Mouse (Mus musculus) T-cell, adult 2 months (primary cell): ENCODE measurements around the gene Rb1.
A peak's percentile ranks its signal among the peaks of the same experiment; 100 is the strongest.

Source experiments
- DNase-seq: peaks from one replicate; pipeline ENCODE4 v3.0.0; 2022; ENCODE audit warnings: low spot score

The Rb1 gene

DNA sequence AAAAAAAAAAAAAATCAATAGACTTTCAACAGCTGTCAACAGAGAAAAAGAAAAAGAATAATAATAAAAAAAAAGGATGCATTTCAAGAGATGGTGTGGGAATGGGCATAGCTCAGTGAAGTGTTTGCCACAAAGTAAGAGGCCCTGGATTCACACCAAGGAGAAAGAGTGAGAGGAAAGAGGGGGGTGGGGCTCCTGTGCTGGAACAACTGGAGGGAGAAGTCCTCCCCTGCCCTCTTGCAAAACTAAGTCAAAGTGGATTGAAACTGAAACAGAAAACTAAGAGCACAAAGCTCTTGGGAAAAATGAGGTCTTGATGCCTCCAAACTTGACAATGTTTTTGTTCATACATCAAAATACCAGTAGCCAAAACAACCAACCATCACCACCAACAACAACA lies 116.4 kb downstream of the Rb1 start:
- DNase-seq: no peak

DNA sequence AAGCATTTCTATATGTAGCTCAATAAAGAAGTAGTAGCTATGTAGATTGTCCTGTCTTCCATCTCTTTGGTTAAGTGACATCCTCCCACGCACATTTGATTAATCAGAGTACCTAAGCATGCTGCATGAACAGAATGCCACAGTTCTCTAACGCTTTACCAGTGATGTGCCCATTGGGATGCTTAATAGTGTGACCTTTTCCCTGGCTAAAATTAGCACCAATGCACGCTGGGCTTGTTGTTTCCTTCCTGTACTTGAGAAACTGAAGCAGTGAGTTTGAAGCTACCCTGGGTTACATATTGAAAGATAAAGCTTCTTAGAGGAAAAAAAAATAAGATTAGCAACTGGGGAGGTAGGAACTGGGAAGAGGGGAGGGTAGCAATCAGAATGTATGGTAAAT lies 121.6 kb downstream of the Rb1 start:
- DNase-seq: no peak

DNA sequence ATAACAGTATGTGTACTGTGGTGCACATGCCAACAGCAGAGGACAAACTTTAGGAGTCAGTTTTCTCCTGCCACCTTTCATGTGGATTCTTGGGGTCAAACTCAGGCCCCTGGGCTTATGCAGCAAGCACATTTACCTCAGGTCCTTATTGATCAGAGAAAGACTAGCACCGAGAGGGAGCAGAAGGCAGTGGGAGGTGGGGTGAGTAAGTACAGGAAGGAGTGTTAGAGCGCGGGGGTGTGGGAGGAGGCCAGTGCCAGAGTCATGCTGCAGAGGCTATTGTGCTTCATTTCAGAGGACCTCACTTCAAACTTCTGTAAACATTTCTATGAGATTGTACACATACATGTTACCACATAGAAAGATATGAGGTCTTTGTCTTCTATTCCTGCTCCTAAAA lies 124.2 kb downstream of the Rb1 start:
- DNase-seq: no peak

DNA sequence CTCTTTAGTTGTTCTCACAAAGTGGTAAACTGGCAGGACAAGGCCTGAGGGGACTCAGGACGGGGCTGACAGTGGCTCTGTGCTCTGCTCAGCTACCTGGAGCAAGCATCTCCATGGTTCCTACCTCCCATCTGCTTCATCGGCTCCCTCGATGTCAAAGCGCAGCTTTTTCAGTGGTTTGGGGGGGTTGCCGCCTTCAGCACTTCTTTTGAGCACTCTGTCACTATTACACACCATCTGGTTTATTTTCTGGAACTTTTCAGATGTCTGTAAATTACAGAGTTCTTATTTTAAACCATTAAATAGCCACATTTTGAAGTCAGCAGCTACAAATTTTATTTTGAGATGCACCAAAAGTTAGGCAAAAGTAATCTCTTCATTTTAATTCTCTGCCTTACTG lies 126.6 kb downstream of the Rb1 start:
- no peak for DNase-seq

DNA sequence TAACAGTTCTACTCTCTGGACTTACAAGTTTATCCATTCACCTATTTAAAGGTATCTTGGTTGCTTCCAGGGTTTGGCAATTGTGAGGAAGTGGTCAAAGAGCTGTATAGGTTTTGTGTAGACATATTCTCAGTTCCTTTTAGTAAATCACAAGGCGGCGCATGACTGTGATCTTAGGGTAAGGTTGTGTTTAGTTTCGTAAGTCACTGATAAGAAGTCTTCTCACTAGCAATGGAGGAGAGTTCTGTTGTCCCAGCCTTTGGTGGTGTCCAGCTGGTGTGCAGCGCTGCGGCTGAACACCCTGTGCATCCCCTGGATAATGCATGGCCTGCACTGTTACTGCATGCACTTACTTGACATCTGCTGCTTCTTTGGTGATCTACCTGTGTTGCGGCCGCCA lies 138.7 kb downstream of the Rb1 start:
- no peak for DNase-seq

DNA sequence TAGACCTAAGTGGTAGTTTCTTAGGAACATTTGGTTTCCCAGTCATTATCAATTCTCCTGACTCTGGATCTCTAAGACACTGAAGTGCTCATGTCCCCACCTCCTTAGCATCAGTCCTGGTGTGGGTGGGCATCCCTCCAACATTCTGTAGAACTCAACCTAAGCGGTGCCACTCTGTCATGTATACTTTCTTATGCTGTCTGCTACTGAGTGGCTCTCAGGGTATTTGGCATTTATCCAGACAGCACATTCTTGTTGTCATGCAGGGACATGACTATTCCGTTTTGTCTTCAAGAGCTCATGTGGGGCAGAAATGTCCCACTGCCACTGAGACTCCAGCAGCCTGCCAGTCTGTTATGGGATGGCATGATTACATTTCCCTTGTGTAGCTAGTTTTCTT lies 144.5 kb downstream of the Rb1 start:
- no peak for DNase-seq

DNA sequence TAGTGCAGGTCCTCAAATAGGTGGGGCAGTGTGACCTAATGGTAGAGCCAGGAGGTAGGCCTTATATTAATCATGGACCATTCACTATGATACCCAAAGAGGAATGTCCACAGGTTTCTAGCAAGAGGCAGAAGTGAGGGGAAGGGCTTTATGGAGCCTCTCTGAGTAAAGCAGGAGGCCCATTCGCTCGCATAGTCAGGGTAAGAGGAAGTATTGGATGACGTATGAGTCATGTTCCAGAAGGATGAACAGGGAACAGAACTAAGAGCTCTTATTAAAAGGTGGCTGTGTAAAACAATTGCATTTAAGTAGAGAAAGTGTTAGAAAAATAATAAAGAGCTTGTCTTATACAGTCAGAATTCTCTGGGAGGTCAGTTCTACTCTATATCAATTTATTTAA lies 145.0 kb downstream of the Rb1 start:
- no peak for DNase-seq

DNA sequence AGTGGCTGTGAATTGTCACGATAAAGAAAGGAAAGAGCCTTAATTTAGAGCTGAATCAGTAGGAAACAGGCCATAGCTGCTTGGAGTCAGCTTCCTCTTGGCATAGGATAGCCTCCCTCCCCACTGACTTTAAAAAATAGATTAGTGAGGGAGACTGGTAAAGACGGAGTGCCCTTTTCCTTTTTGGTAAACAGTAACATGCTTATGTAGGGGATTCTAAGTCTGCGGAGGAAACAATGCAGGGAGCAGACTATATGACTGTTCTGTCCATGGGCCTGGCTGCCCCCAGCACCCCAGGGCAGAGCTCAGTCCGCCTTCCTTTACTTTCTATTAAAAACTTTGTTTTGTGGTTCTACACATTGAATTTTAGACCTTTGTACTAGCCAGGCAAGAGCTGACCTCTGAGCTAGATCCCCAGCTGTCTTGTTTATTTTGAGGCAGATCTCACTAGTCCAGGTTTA lies 146.4 kb downstream of the Rb1 start:
- DNase-seq: no peak

DNA sequence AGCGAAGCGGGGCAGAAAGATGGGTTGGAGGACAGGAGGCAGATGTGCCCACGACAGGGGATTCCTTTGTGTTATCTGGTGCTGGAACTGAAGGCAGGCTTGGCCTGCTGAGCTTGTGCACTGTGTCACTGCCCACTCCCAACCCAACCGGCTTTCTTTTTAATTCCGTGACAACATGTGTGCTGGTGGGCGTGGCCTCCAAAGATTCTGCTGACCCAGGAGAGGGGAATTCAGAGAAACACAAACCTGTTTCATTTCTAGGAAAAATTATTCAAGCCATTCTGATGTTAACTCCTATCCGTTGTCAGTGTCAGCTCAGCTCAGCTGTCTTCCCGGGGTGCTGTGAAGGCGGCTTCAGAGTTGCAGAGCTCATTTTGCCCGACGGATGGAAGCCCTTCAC lies 147.7 kb downstream of the Rb1 start:
- no peak for DNase-seq

DNA sequence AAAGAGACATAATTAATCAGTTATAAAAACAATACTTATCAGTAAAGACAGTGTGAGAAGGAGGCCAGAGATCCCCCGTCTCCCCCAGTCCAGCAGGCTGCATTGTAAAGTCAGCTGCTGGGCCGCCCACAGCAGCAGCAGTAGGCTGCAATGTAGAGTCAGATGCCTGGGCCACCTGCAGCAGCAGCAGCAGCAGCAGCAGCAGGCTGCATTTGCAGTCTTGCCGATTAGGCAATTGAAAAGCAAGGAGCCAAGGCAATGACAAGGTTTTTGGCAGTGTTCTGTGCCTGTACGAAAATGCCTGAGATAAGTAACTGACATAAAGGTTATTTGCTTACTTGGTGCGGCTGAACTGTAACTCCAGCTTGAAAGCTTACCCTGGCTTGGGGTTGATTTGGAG lies 149.4 kb downstream of the Rb1 start:
- no peak for DNase-seq

DNA sequence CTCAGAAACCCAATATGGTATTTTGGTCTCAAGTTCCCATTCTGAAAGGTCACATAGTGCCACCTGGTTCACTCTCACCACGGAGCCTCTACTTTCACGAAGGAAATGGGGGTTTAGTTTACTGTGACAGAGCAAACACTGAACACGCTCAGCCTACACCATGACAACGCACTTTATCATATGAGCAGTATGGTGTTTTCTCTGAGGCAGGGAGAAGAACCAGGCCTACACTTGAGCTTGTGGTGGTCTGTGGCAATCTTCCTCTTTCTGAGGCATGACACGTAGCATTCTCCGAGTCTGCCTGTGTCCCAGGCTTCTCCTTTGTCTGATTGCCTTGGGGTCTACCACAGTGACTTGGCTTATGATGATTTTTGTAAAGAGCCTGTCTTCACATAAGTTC lies 149.8 kb downstream of the Rb1 start:
- peak; percentile 33 for DNase-seq

DNA sequence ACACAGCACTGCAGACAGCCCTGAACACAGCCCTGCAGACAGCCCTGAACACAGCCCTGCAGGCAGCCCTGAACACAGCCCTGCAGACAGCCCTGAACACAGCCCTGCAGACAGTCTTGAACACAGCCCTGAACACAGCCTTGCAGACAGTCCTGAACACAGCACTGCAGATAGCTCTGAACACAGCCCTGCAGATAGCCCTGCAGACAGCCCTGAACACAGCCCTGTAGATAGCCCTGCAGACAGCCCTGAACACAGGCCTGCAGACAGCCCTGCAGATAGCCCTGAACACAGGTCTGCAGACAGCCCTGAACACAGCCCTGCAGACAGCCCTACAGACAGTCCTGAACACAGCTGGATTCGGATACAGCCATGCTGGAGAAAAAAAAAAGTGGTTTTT lies 150.6 kb downstream of the Rb1 start:
- no peak for DNase-seq

DNA sequence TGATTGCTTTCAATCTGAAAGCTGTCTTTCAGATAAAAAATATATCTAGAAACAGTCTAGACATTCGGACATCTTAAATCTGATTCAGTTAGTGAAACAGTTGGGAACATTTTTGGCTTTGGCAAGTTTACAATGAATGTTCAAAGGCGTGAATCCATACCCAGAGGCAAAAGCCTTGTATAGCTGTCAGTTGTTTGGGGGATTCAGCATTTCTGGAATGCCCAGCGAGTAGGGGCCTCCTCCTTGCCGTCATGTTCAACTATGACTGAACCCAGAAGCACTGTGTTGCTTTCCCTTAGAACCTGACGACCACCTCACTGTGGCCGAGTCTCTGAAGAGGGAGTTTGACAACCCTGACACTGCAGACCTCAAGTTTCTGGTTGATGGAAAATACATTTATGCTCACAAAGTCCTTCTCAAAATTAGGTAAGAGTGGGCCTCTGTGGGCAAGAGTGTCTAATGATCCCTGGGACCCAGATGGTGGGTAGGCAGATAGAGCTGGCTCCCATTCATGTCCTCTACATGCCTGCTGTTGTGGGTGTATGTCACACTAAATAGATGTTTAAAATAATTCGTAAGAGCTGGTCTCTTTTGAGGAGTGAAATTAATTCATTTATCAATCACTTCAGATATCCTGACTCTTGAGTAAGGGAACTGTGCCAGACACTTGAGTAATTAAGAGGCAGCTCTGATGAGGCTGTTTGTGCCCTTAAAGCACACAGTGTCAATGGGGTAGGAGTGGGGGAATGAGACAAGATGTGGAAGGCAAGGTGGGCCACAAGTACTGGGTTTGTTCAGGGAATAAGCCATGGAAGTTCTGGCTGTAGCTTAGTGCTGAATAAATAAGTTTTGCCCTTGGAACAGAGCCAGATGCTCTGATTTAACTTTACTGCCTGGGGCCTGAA lies 151.3 kb downstream of the Rb1 start:
- no peak for DNase-seq

DNA sequence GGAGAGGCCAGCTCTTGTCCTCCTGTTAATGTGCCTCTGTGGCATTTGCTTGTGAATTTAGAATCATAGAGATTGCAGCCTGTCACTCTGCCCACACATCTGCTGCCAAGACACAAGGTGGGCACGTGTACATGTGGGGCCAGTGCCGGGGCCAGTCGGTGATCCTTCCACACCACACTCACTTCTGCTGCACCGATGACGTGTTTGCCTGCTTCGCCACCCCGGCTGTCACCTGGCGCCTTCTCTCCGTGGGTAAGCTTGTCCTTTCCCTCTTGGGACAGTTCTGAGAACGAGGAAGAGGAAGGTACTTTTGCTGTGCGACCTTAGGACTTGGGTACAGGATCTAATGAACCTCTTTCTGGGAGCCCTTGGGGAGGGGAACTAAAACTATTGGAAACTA lies 152.0 kb downstream of the Rb1 start:
- DNase-seq: no peak

DNA sequence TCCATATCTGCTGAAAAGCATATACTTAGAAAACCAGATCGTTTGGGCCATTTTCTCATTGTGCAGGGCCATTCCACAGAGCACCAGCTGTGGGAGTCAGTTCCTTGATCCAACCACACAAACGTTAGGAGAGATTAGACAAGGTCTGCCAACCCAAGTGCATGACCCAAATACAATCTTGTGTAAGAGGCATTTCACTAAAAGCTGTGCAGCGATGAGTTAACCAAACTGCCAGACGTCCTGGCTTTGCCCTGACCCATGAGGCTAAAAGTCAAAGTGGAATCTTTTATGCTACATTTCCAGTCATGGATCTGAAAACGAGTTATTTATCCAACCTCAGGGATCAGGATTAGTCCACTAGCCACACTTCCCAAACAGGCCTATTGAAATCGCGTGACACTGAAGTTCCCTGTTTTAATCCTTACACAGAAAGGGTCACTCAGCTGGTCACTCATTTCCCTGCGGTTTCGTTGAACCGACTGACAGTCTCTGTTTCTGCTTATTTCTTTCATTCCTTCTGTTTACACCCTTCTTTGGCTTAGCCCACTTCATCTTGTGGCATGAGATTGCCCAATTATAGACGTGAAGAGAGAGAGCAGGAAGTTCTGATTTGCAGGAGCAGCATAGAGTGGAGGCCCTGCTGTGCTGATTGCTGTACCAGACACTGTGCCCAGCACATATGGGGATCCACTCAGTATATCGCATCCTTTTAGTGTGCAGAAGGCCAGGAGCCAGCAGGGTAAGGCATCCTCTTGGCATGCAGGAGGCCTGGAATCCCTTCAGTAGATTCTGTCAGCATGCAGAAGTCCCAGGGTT lies 153.2 kb downstream of the Rb1 start:
- no peak for DNase-seq

DNA sequence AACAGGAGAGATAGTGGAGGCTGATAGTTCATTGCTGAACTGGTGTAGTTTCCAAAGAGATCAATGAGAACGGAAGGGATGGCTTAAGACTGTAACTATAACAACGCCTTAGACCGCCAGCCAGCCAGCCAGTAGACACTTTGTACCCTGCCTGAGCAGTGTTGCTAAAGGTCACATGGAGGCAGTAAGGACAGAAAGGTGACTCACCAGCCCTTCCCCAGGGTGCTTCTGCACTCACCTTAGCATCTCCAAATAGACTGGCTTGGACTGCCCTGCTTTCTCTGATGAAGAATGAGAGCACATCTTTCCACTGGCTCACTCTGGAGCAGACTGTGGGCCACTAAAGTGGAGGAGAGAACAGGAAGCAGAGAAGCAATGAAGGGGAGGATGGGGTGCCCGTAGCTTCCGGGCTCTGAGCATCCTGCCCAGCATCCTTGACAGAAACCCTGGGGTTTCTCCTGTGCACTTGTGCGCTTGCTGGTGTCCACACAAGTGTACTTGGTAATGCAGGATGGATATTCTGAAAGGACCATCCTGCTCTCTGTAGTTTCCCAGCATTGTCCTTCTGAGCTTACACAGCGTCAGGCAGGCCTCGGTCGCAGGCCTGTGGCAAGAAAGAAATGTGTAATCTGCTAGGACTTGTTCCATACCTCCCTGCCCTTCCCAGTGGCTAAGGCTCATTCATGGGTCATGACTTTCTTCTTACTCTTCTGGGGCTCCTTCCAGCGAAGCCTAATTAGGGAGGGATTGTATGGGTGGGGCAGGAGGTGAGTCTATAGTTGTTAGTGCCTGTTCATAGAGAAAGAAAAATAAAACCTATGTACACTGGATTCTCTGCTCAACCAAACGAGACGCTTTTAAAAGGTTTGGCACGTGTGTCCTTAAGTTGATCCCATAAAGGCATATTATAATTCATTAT lies 155.4 kb downstream of the Rb1 start:
- peak; percentile 18 for DNase-seq

DNA sequence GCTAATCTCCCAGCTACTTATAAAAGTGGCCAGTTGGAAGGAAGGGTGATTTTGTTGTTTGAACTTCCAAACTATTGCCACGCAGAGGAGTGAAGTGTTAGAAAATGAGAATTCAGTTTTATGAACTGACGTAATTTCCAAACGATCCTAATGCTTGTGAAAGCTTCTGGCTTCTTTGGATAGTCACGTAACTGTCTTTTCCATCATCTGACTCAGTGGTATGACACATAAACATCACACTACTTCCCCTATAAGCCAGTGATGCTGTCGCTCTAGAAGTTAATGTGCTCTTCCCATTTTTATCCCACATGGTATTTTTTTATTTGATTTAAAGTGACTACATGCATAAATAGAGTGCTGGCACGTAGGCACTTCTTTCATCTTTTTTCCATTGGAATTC lies 157.0 kb downstream of the Rb1 start:
- no peak for DNase-seq

DNA sequence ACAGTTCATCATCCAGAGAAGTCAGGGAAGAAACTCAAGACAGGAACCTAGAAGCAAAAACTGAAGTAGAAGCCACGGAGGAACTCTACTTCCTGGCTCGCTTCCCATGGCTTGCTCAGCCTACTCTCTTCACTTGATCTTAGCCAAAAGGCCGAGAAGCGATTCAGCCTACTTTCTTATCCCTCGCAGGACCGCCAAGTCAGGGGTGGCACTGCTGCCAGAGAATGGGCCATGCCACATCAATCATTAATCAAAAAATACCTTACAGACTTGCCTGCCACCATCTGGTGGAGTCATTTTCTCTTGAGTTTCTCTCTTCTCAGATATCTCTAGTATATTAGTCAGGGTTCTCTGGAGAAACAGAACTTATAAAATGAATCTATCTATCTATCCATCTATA lies 160.5 kb downstream of the Rb1 start:
- DNase-seq: peak; percentile 11

DNA sequence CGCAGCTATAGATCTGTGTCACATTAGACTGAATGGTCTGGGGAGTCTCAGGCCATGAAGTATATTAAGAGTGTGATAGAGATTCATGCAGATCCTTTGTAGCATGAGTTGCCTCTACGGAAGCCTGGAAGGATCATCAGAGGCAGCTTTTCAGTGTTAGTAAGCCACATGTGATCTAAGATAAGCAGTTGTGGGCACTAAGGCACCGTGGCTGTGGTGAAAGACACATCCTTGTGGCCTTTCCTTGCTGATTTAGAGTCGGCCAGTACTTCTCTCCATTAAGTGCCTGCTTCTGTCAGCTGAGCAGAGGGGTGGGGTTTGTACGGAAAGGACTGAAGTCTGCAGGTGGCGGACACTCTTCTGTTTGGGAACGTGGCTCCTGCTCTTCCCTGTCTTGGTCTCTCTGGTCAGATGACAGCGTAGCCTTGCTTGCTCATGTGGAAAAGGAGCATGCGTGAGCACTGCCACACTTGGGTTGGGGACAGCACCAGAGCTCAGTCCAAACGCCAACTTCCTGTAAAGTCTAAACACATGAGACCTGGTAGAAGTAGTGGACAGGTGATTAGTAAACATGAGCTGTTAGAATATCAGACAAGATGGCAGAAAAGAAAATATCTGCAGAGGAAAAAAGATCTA lies 162.1 kb downstream of the Rb1 start:
- DNase-seq: no peak

DNA sequence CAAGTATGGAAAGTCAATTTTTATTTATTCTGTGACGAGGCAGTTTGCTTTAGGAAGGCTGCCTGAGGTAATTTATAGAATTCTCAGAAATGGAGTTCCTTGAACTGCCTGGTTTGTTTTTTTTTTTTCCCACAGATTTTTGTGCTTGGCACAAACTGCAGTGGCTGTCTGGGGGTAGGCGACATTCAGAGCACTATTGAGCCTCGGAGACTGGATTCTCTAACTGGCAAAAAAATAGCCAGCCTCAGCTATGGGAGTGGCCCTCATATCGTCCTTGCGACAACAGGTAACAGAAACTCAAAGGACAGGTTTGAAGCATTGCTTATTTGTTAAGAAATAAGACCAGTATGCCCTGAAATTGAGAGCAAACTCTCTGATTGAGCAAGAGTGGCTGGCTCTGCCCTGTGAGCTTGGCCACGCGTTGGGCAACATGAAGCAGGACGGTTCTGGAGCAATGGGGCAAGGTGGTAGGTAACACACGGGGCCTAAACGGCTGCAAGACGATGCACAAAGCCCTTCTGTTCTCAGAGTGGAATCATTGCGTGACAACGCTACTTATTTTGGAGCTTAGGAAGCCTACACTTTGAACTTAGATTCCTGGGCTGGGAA lies 163.3 kb downstream of the Rb1 start:
- DNase-seq: no peak

DNA sequence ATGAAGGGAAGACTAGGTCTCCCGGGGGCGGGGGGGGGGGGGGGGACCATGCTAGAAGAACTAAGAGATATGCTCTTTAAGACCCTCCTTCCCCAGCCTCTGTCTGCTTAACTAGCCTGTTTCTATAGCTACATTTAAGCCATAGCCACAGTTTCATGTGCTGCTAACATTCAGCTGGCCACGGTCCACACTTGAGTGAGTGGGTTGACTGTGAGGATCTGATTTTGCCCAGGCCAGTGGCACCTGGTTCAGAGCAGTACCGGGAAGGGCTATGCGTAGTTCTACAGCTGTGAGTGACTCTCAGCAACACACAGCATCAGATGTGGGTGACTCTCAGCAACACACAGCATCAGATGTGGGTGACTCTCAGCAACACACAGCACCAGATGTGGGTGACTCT lies 164.3 kb downstream of the Rb1 start:
- DNase-seq: peak; percentile 45
